Mouse (Mus musculus): ENCODE measurements around the gene Prg3. TPM values are rescaled to one million over a fixed set of nuclear protein-coding genes. Genes with fewer than 3 reads are reported as not detected.

Gene Prg3
- total and polyA plus RNA-seq, 3 experiments = not detected

DNA sequence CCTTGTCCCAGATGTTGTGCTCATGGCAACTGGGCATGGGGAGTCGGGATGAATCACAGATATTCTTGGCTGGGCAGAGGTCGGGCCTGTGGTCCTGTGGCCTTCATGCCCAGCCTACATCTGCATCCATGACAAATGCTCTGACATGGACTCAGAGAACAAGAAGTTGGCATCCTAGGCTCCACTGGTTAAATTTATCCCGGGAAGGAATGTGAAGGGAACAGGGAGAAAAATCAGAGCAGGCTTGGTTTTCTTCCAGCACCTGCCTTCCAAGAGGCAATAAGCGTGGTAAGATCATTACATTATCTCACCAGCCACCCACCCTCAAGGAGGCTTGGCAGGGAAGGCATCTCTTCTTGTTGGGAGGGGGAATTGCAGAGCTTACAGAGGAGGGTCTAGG, 16.3 kb downstream of the Prg3 start:
- Histone ChIP-seq H3K27me3 (ENCODE audit: control insufficient read depth in 1 of 2, insufficient read depth in 2 of 2, low read length in 2 of 2) (no peaks in the 10 kb centered on the region), H3K9me3 (replicated peaks; ENCODE audit: insufficient read depth, low read length) (no peaks in the 10 kb centered on the region), H3K4me3 (ENCODE audit: control insufficient read depth in 1 of 2, insufficient read depth in 1 of 2, low read depth in 2 of 2, low read length in 2 of 2) (no peak overlapping the region), H3K79me2 (ENCODE audit: control insufficient read depth, insufficient read depth, low read length, poor library complexity) (no peaks in the 10 kb centered on the region), H3K4me1 (ENCODE audit: control insufficient read depth in 1 of 2, insufficient read depth in 2 of 2, low read length in 2 of 2) (peaks cover 0 to 10% of the 10 kb centered on the region in 2 experiments; a peak in 3 of 4 replicates), H3K36me3 (ENCODE audit: control insufficient read depth in 1 of 2, insufficient read depth in 2 of 2, low read length in 2 of 2) (no peaks in the 10 kb centered on the region), H3K27ac (ENCODE audit: control insufficient read depth, low read depth, low read length) (no peak overlapping the region), H3K9ac (ENCODE audit: control insufficient read depth, low read depth, low read length, poor library complexity, severe bottlenecking) (no peak overlapping the region)
- TF ChIP-seq POLR2A (IDR thresholded peaks at IDR 0.05; ENCODE audit: control insufficient read depth in 1 of 2, insufficient read depth in 1 of 2, low read depth in 1 of 2, low read length in 2 of 2, poor library complexity in 1 of 2) = no peak
- TF ChIP-seq GABPA (IDR thresholded peaks at IDR 0.05; ENCODE audit: low read depth, low read length) = no peak
- no peak for TF ChIP-seq SIN3A (IDR thresholded peaks at IDR 0.05; ENCODE audit: low read length)
- TF ChIP-seq ETS1 (IDR thresholded peaks at IDR 0.05; ENCODE audit: low read depth, low read length) = no peak
- no peak for TF ChIP-seq NELFE (IDR thresholded peaks at IDR 0.05; ENCODE audit: low read depth, low read length)
- no peak for TF ChIP-seq USF2 (IDR thresholded peaks at IDR 0.05; ENCODE audit: borderline replicate concordance in 1 of 2, insufficient read depth in 1 of 2, low read depth in 1 of 2, low read length in 2 of 2)
- no peak for TF ChIP-seq CHD2 (IDR thresholded peaks at IDR 0.05; ENCODE audit: low read length)
- no peak for TF ChIP-seq RAD21 (IDR thresholded peaks at IDR 0.05; ENCODE audit: low read depth, low read length)
- no peak for TF ChIP-seq UBTF (IDR thresholded peaks at IDR 0.05; ENCODE audit: borderline replicate concordance, insufficient read depth, low read depth, low read length)
- TF ChIP-seq NRF1 (IDR thresholded peaks at IDR 0.05; ENCODE audit: insufficient read depth, low read depth, low read length, poor library complexity, severe bottlenecking) = no peak
- TF ChIP-seq MAZ (IDR thresholded peaks at IDR 0.05; ENCODE audit: low read depth, low read length) = no peak
- TF ChIP-seq CHD1 (IDR thresholded peaks at IDR 0.05; ENCODE audit: low read depth, low read length) = no peak
- no peak for TF ChIP-seq E2F4 (IDR thresholded peaks at IDR 0.05; ENCODE audit: borderline replicate concordance, low read depth, low read length)
- DNase-seq (ENCODE audit: low read depth, low spot score) = no peak

DNA sequence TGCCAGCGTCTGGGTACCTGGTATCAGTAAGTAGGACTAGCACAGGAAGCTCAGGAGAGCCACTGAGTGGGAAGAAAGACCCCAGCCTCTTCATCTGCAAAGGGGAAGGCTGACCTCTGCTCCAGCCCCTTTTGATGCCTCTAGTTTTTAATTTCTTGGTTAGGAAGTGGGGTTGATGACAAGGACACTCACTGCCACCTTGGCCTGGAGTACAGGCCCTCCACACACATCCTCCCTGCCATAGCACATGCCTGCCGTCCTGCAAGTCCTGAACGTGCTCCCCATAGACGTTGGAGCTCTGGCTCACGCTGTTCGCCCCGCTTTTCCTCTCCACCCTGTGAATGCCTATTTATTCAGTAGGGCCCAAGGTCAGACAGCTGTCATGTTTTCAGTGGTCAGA, 18.6 kb downstream of the Prg3 start:
- H3K79me2 ChIP-seq (ENCODE audit: control insufficient read depth, insufficient read depth, low read length, poor library complexity) = no peaks in the 10 kb centered on the region
- H3K4me3 ChIP-seq (ENCODE audit: control insufficient read depth in 1 of 2, insufficient read depth in 1 of 2, low read depth in 2 of 2, low read length in 2 of 2) = no peak overlapping the region
- no peak overlapping the region for H3K9ac ChIP-seq (ENCODE audit: control insufficient read depth, low read depth, low read length, poor library complexity, severe bottlenecking)
- H3K27me3 ChIP-seq (ENCODE audit: control insufficient read depth in 1 of 2, insufficient read depth in 2 of 2, low read length in 2 of 2) = no peaks in the 10 kb centered on the region
- H3K27ac ChIP-seq (ENCODE audit: control insufficient read depth, low read depth, low read length) = no peak overlapping the region
- peaks cover 0 to 8% of the 10 kb centered on the region in 2 experiments; a peak in 2 of 4 replicates for H3K36me3 ChIP-seq (ENCODE audit: control insufficient read depth in 1 of 2, insufficient read depth in 2 of 2, low read length in 2 of 2)
- DNase-seq (ENCODE audit: low read depth, low spot score) = no peak
- TF ChIP-seq USF2 (IDR thresholded peaks at IDR 0.05; ENCODE audit: borderline replicate concordance in 1 of 2, insufficient read depth in 1 of 2, low read depth in 1 of 2, low read length in 2 of 2) = no peak
- H3K9me3 ChIP-seq (replicated peaks; ENCODE audit: insufficient read depth, low read length) = no peaks in the 10 kb centered on the region
- peaks cover 4 to 8% of the 10 kb centered on the region in 2 experiments for H3K4me1 ChIP-seq (ENCODE audit: control insufficient read depth in 1 of 2, insufficient read depth in 2 of 2, low read length in 2 of 2)

DNA sequence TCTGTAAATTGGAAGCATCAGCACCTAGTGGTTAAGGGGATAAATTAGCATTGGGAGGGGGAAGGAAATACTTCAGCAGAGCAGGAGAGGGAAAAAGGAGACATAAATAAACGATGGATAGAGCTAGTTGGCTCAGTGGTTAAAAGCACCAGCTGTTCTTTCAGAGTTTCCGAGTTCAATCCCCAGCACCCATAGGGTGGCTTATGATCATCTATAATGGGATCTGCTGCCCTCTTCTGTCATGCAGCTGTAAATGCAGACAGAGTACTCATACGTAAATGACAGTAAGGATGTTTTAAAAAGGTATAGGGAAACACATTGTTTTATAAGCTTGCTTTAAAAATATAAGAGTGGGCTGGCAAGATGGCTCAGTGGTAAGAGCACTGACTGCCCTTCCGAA, 19.7 kb downstream of the Prg3 start:
- no peak overlapping the region for H3K9ac ChIP-seq (ENCODE audit: control insufficient read depth, low read depth, low read length, poor library complexity, severe bottlenecking)
- no peak overlapping the region for H3K27ac ChIP-seq (ENCODE audit: control insufficient read depth, low read depth, low read length)
- H3K79me2 ChIP-seq (ENCODE audit: control insufficient read depth, insufficient read depth, low read length, poor library complexity) = no peaks in the 10 kb centered on the region
- no peaks in the 10 kb centered on the region for H3K27me3 ChIP-seq (ENCODE audit: control insufficient read depth in 1 of 2, insufficient read depth in 2 of 2, low read length in 2 of 2)
- DNase-seq (ENCODE audit: low read depth, low spot score) = peak; percentile 76
- peaks cover 0 to 19% of the 10 kb centered on the region in 2 experiments; a peak in 2 of 4 replicates for H3K36me3 ChIP-seq (ENCODE audit: control insufficient read depth in 1 of 2, insufficient read depth in 2 of 2, low read length in 2 of 2)
- H3K4me3 ChIP-seq (ENCODE audit: control insufficient read depth in 1 of 2, insufficient read depth in 1 of 2, low read depth in 2 of 2, low read length in 2 of 2) = no peak overlapping the region
- peaks cover 14 to 15% of the 10 kb centered on the region in 2 experiments for H3K4me1 ChIP-seq (ENCODE audit: control insufficient read depth in 1 of 2, insufficient read depth in 2 of 2, low read length in 2 of 2)
- H3K9me3 ChIP-seq (replicated peaks; ENCODE audit: insufficient read depth, low read length) = no peaks in the 10 kb centered on the region
- no peak for TF ChIP-seq POLR2A (IDR thresholded peaks at IDR 0.05; ENCODE audit: control insufficient read depth in 1 of 2, insufficient read depth in 1 of 2, low read depth in 1 of 2, low read length in 2 of 2, poor library complexity in 1 of 2)
- 0 out of 2 replicates have a peak, but pooled peaks have one; percentile 10 for TF ChIP-seq ZNF384 (IDR thresholded peaks at IDR 0.05; ENCODE audit: low read depth, low read length)
- TF ChIP-seq POLR2AphosphoS5 (IDR thresholded peaks at IDR 0.05; ENCODE audit: borderline replicate concordance, low read depth, low read length) = no peak
- TF ChIP-seq CHD1 (IDR thresholded peaks at IDR 0.05; ENCODE audit: low read depth, low read length) = no peak
- TF ChIP-seq ZC3H11A (IDR thresholded peaks at IDR 0.05; ENCODE audit: low read depth, low read length) = peak; percentile 84
- TF ChIP-seq MXI1 (IDR thresholded peaks at IDR 0.05; ENCODE audit: low read depth, low read length) = no peak
- TF ChIP-seq TAL1 (IDR thresholded peaks at IDR 0.05; ENCODE audit: low read length) = no peak
- peak; percentile 89 for TF ChIP-seq SMC3 (IDR thresholded peaks at IDR 0.05; ENCODE audit: low read depth, low read length)
- TF ChIP-seq SIN3A (IDR thresholded peaks at IDR 0.05; ENCODE audit: low read length) = no peak
- TF ChIP-seq BHLHE40 (IDR thresholded peaks at IDR 0.05; ENCODE audit: borderline replicate concordance, low read depth, low read length) = no peak
- peak; percentile 85 for TF ChIP-seq RAD21 (IDR thresholded peaks at IDR 0.05; ENCODE audit: low read depth, low read length)
- no peak for TF ChIP-seq ZKSCAN1 (IDR thresholded peaks at IDR 0.05; ENCODE audit: low read depth, low read length)
- TF ChIP-seq MYC (IDR thresholded peaks at IDR 0.05; ENCODE audit: low read depth, low read length) = no peak
- TF ChIP-seq MAX (IDR thresholded peaks at IDR 0.05; ENCODE audit: low read length) = no peak
- no peak for TF ChIP-seq CHD2 (IDR thresholded peaks at IDR 0.05; ENCODE audit: low read length)
- no peak for TF ChIP-seq NRF1 (IDR thresholded peaks at IDR 0.05; ENCODE audit: insufficient read depth, low read depth, low read length, poor library complexity, severe bottlenecking)
- no peak for TF ChIP-seq TCF12 (IDR thresholded peaks at IDR 0.05; ENCODE audit: low read depth, low read length)
